Mouse (Mus musculus): ENCODE data around the gene Aff4. TPM values are rescaled to one million over a fixed set of nuclear protein-coding genes. Genes with fewer than 3 reads are reported as not detected.

Aff4 gene
- total RNA-seq, 1 experiment = 97.2 TPM

GRCm38 (mm10) chr11:53469968-53470695, 119.5 kb downstream of the Aff4 start, which contains the start of gene Gm9837:
Gene Gm9837 (minus strand): TSS chr11:53470479.
- no peak within 1 kb of the TSS for H3K4me3 ChIP-seq (ENCODE audit: insufficient read depth in 1 of 2, low read depth in 1 of 2, low read length in 2 of 2, poor library complexity in 1 of 2, severe bottlenecking in 1 of 2)
- no peaks in the 10 kb centered on the region for H3K9me3 ChIP-seq (ENCODE audit: control insufficient read depth, insufficient read depth, low read depth, low read length)
- H3K4me1 ChIP-seq (ENCODE audit: control insufficient read depth in 2 of 2, insufficient read depth in 2 of 2, low read length in 2 of 2, poor library complexity in 1 of 2) = peaks cover 3 to 5% of the 10 kb centered on the region in 2 experiments; a peak in 3 of 4 replicates
- peak; percentile 81 for DNase-seq (ENCODE audit: low read depth, low spot score)
- H3K9ac ChIP-seq (ENCODE audit: insufficient read depth, low read depth, low read length, poor library complexity, severe bottlenecking) = no peak within 1 kb of the TSS
- in situ Hi-C loops (cut with MboI; ENCODE audit: low sequenced_read_pairs in 2 of 2, unreplicated experiment in 2 of 2) = no loop called here
- TF ChIP-seq ZNF384 (IDR thresholded peaks at IDR 0.05; ENCODE audit: low read depth, low read length) (no peak), CHD2 (IDR thresholded peaks at IDR 0.05; ENCODE audit: low read depth, low read length) (no peak), ZC3H11A (IDR thresholded peaks at IDR 0.05; ENCODE audit: borderline replicate concordance, low read depth, low read length) (0 out of 2 replicates have a peak, but pooled peaks have one; percentile 12)
- no peaks in the 10 kb centered on the region for H3K36me3 ChIP-seq (ENCODE audit: control insufficient read depth, insufficient read depth, low read length, poor library complexity, severe bottlenecking)
- H3K27ac ChIP-seq (ENCODE audit: insufficient read depth, low read depth, low read length, poor library complexity, severe bottlenecking) = no peak within 1 kb of the TSS

Other genes starting within 250 kb of the Aff4 start
- gene Hspa4, start 50.4 kb upstream of the Aff4 start, total RNA-seq (2012; rRNA removed) = 182 and 280 TPM in 2 replicates
- 8.4 and 12.9 TPM in 2 replicates for gene Zcchc10, start 26.2 kb upstream of the Aff4 start, total RNA-seq (2012; rRNA removed)
- gene Leap2, start 72.3 kb downstream of the Aff4 start, total RNA-seq (2012; rRNA removed) = not detected in 2 replicates
- 57.8 and 76.9 TPM in 2 replicates for gene Uqcrq, start 80.0 kb downstream of the Aff4 start, total RNA-seq (2012; rRNA removed)
- gene Gdf9, start 80.2 kb downstream of the Aff4 start, total RNA-seq (2012; rRNA removed) = 0.21 and 0.45 TPM in 2 replicates
- not detected in 2 replicates for gene Gm10447, start 106.3 kb downstream of the Aff4 start, total RNA-seq (2012; rRNA removed)
- gene Shroom1, start 106.4 kb downstream of the Aff4 start, total RNA-seq (2012; rRNA removed) = 0.74 and 1.7 TPM in 2 replicates
- not detected in 2 replicates for gene Gm9837, start 119.6 kb downstream of the Aff4 start, total RNA-seq (2012; rRNA removed)
- not detected in 2 replicates for gene Gm9945, start 129.3 kb downstream of the Aff4 start, total RNA-seq (2012; rRNA removed)
- gene Sowaha, start 129.4 kb downstream of the Aff4 start, total RNA-seq (2012; rRNA removed) = 0.11 and 0.13 TPM in 2 replicates
- gene Sept8, start 168.4 kb downstream of the Aff4 start, total RNA-seq (2012; rRNA removed) = 14.3 and 16.8 TPM in 2 replicates
- 10.7 and 11.1 TPM in 2 replicates for gene Kif3a, start 216.5 kb downstream of the Aff4 start, total RNA-seq (2012; rRNA removed)